Mouse (Mus musculus) gastrocnemius, adult 18-20 months (tissue): ENCODE measurements around the gene Osgep. TPM values are rescaled to one million over a fixed set of nuclear protein-coding genes. Genes with fewer than 3 reads are reported as not detected.
"Not testable (repeated sequence)": the region's sequence is repeated elsewhere in the genome, so short reads cannot be mapped to it uniquely, and the experiment has no call there.

Source experiments
- DNase-seq: peaks from one replicate; pipeline ENCODE4 v3.0.0; 2021; ENCODE audit warnings: low spot score
- long read RNA-seq, 2 experiments: library from polyadenylated mRNA; stranded (forward); transcript quantifications; one replicate each; pipeline ENCODE4 v2.0.0; 2021
- total RNA-seq, 2 experiments: library from RNA; stranded (reverse); gene quantifications; 2 replicates each; pipeline ENCODE4 v1.2.3; 2021

The Osgep gene
- 10 to 100 TPM; 45.9 to 47.5 TPM for total RNA-seq
- long read RNA-seq, experiment 1, transcript Osgep-202 (11 exons, 3,388 nt): major isoform, 62 of 75 reads
- long read RNA-seq, experiment 1, partial matches to known transcripts: 6 of 75 reads
- long read RNA-seq, experiment 1, other reads (novel, unspliced or antisense): 3 of 75 reads
- long read RNA-seq, experiment 2, transcript Osgep-202 (11 exons, 3,388 nt): major isoform, 68 of 77 reads
- long read RNA-seq, experiment 2, partial matches to known transcripts: 7 of 77 reads
- long read RNA-seq, experiment 2, other reads (novel, unspliced or antisense): 2 of 77 reads

- DNase-seq: peak; percentile 97
These were observed at the start of gene Osgep, which contains the start of gene Apex1 for GRCm38 (mm10) chr14:50924281-50925064. Gene Osgep (minus strand): TSS chr14:50924893. Gene Apex1 (plus strand): TSS chr14:50924968.

- no peak for DNase-seq
These were observed 49.0 kb upstream of the Osgep start for GRCm38 (mm10) chr14:50973700-50974099.

- not testable (repeated sequence) for DNase-seq
These were observed 48.4 kb upstream of the Osgep start for GRCm38 (mm10) chr14:50973054-50973453.

GRCm38 (mm10) chr14:50970822-50971221 is 46.1 kb upstream of the Osgep start:
- no peak for DNase-seq

GRCm38 (mm10) chr14:50969558-50970544 is 45.2 kb upstream of the Osgep start:
- no peak for DNase-seq

- no peak for DNase-seq
These were observed 44.3 kb upstream of the Osgep start for GRCm38 (mm10) chr14:50969041-50969440.

GRCm38 (mm10) chr14:50968216-50968980 is 43.7 kb upstream of the Osgep start:
- no peak for DNase-seq

- not testable (repeated sequence) for DNase-seq
These were observed 33.7 kb upstream of the Osgep start for GRCm38 (mm10) chr14:50958289-50958995.

- not testable (repeated sequence) for DNase-seq
These were observed 32.5 kb upstream of the Osgep start for GRCm38 (mm10) chr14:50957146-50957545.

GRCm38 (mm10) chr14:50956724-50957123 is 32.0 kb upstream of the Osgep start:
- not testable (repeated sequence) for DNase-seq

- DNase-seq: peak; percentile 27
These were observed 31.3 kb upstream of the Osgep start, which contains the start of gene Pnp2 for GRCm38 (mm10) chr14:50955942-50956508. Gene Pnp2 (plus strand): TSS chr14:50955992.

GRCm38 (mm10) chr14:50955487-50955886 is 30.8 kb upstream of the Osgep start:
- DNase-seq: peak; percentile 23

- not testable (repeated sequence) for DNase-seq
These were observed 20.8 kb upstream of the Osgep start for GRCm38 (mm10) chr14:50945526-50945925.

- DNase-seq: not testable (repeated sequence)
These were observed 20.4 kb upstream of the Osgep start for GRCm38 (mm10) chr14:50945081-50945480.

GRCm38 (mm10) chr14:50944668-50945033 is 20.0 kb upstream of the Osgep start:
- not testable (repeated sequence) for DNase-seq

GRCm38 (mm10) chr14:50943932-50944667 is 19.4 kb upstream of the Osgep start, which contains the start of gene Gm49342:
Gene Gm49342 (plus strand): TSS chr14:50944517.
- peak; percentile 96 for DNase-seq

GRCm38 (mm10) chr14:50938940-50939339 is 14.2 kb upstream of the Osgep start:
- DNase-seq: no peak

- no peak for DNase-seq
These were observed 13.6 kb upstream of the Osgep start for GRCm38 (mm10) chr14:50938119-50938908.
